Mouse (Mus musculus): ENCODE data around the gene Fam129a.
A peak's percentile ranks its signal among the peaks of the same experiment; 100 is the strongest.

Gene Fam129a

DNA sequence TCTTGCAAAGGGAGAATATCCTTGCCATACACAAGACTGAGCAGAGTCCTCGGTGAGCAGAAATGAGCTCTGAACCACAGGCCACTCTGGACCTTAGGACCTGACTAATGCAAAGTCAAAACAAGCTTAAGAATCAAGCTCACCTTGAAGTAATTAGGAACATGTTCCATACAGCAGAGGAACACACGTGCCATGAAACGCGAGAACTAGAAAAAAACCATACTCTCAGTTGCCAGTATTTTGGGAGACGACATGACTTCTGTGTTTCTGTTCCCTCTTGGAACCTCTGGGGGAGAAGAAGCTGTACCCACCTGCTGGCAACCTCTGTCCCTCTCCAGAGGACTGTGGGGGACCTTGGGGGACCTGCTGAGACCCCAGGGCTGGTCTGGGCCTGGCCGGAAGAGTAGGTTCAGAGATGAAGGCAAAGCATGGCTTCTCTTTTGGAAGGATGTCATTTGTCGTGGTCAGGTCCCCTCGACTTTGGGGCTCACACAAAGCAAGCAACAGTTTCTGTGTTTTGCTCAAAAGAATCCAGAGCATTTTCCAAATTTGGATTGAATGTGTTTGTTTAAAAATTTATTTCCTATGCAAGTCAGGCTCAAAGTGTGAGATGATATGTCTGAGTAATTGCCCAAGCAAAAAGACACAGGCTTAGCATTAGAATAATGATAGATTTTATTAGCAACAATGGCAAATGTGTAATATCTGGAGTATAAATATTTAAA lies 12.6 kb downstream of the Fam129a start:
- no peak for DNase-seq (ENCODE audit: inconsistent age in 2 of 2, low spot score in 1 of 2)

DNA sequence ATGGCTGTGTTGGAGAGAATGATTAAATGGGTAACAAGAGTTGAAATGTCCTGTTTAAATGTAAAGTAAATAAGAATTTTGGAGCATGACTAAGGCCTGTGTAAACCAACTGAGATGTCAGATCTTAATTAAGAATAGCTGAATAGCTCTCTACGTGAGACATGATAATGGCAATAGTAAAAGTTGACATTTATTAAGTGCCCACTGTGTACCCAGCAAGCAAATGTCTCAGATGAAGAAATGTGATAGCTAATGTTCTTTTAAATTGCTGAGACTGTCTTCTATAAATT lies 13.1 kb downstream of the Fam129a start:
- DNase-seq (ENCODE audit: inconsistent age in 2 of 2, low spot score in 1 of 2): no peak

GRCm38 (mm10) chr1:151584565-151585216 lies 13.7 kb downstream of the Fam129a start:
- DNase-seq (ENCODE audit: inconsistent age in 2 of 2, low spot score in 1 of 2): no peak

GRCm38 (mm10) chr1:151585647-151586046 lies 14.7 kb downstream of the Fam129a start:
- DNase-seq (ENCODE audit: inconsistent age in 2 of 2, low spot score in 1 of 2): no peak

DNA sequence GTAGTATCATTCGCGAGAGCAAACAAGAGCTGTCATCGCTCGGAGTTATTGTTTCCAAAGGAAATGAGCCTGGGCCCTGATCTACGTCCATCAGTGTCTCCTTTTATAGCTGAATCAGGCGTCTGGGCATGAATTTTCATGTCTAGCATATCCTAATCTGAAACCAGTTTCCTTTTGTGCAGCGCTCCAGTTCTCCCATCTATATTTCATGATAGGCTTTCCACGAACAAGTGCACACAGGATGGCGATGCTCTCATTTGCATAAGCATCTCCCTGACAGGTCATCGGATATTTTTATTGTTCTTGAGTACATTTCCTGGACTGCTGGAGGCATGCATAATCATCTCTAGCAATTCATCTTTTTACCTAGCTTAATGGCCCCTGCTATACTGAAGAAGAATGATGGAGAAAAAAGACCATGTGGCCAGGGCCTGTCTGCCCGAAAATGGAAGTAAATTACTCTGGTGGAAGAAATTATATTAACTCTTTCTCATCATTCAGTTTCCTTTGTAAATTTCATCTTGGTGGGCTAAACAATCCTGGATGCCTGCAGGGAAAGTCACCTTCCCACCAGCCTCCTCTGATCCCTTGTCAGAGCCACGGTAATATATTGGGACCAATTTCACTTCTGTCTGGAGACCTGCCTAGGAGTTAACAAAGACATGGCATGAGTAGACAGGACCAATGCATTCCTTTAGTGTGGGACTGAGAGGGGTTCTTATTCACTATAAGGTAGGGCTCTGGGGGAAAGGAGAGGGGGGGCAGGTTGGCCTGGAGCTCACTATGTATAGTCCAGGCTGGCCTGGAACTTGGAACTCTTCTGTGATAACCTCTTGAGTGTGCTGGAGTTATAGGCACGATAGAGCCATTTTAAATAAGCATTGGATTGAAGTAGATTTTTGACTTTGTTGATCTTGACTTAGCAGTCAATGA lies 21.4 kb downstream of the Fam129a start:
- DNase-seq (ENCODE audit: inconsistent age in 2 of 2, low spot score in 1 of 2): no peak

- no peak for DNase-seq (ENCODE audit: inconsistent age in 2 of 2, low spot score in 1 of 2)
These were observed 23.9 kb downstream of the Fam129a start for GRCm38 (mm10) chr1:151594906-151595305.

- no peak for DNase-seq (ENCODE audit: inconsistent age in 2 of 2, low spot score in 1 of 2)
These were observed 24.8 kb downstream of the Fam129a start for GRCm38 (mm10) chr1:151595600-151596299.

DNA sequence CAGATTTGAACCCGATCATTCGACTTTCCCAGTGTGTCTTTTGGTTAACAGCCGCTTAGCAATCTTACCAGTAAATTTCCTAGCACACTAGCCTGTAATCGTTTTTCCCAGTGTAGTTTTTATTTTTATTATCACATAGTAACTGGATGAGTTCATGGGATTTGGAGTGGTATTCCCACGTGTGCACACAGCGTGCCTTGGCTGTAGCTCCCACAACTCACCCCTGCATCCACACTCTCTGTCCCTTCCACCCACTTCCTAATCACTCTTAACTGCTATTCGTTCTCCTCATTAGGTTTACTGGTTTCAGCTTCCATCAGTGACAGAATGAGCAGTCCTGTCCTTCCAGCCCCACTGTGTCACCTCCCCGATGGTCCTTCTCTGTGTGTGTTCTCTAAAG lies 25.6 kb downstream of the Fam129a start:
- DNase-seq (ENCODE audit: inconsistent age in 2 of 2, low spot score in 1 of 2): no peak

DNA sequence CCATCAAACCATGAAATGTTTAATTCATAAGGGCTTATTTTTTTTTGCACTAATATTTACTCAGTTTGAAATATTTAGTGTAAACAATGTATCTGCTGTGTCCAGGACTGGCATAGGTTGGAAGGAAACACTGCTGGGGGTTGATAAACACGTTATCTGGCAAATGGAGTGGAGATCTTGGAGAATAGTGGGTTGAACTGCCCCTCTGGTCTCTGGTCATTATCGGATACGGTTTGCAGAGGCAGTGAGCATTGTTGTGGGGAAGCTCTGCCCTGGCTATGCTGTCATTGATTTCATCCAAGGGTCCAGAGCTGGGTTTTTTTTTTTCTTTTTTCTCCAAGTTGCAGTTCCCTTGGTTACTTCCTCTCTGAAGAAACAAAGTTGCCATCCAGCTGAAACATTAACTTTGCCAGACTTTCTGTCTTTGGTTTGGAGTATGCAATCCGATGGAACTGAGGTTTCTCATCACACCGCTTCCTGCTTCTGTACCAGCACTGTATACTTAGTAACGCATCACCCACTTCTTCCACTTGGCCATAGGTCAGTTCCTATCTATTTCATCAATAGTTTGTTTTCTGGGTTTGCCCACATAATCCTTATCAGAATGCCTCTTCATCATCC lies 26.8 kb downstream of the Fam129a start:
- no peak for DNase-seq (ENCODE audit: inconsistent age in 2 of 2, low spot score in 1 of 2)

DNA sequence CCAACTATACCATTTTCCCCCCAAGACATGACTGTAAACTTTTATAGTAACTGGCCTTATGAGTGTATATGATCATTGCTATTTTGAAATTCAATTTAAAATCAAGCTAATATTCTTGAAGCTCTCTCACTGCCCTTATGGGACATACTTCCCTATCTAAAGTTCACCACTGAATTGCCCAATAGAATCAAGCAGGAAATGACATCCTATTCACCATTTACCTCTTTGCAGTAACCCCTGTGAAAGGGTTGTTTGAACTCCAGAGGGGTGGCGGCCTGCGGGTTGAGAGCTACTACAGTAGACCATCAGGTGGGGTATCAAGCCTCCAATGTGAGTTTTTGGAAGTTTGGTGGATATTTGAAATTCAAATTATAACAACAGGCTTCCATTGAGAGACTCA lies 27.9 kb downstream of the Fam129a start:
- DNase-seq (ENCODE audit: inconsistent age in 2 of 2, low spot score in 1 of 2): no peak

DNA sequence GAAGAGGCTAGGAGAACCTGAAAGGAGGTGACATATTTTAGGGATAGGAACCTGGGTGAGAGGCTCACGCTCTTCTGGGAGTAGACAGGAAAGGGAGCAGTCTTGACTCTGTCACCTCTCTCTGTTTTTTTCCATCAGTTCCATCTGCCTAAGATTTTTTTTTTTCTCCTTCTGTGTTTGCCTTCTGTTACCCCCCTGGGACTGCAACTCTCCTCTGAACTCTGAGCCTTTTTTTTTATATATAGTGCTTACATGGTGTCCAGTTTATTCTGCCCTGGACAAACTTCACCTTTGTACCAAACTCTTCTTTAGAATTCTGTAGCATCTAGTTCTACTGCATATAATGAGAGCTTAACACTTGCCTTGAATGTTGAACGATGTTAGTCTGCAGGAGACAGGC lies 33.3 kb downstream of the Fam129a start:
- DNase-seq (ENCODE audit: inconsistent age in 2 of 2, low spot score in 1 of 2): no peak

GRCm38 (mm10) chr1:151607957-151608356 lies 37.0 kb downstream of the Fam129a start:
- DNase-seq (ENCODE audit: inconsistent age in 2 of 2, low spot score in 1 of 2): peak; percentile 75 to 87

DNA sequence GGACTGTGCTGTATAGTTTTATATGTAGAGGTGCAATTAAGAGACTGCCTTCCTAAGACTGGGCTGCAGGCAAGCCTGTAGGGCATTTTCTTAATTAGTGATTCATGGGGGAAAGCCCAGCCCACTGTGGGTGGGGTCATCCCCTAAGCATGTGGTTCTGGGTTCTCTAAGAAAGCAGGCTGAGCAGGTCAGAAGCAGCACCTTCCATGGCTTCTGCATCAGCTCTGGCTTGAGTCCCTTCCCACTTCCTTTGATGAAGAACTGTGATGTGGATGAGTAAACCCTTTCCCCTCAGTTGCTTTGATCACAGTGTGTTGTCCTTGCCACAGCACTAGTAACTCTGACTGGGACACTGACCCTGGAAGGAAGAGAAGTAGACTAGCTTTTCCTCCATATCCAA lies 39.6 kb downstream of the Fam129a start:
- DNase-seq (ENCODE audit: inconsistent age in 2 of 2, low spot score in 1 of 2): peak; percentile 45 to 78

GRCm38 (mm10) chr1:151614320-151614935 lies 43.4 kb downstream of the Fam129a start:
- DNase-seq (ENCODE audit: inconsistent age in 2 of 2, low spot score in 1 of 2): no peak

- DNase-seq (ENCODE audit: inconsistent age in 2 of 2, low spot score in 1 of 2): no peak
These were observed 44.6 kb downstream of the Fam129a start for GRCm38 (mm10) chr1:151615625-151616024.

- peak; percentile 82 to 88 for DNase-seq (ENCODE audit: inconsistent age in 2 of 2, low spot score in 1 of 2)
These were observed 45.7 kb downstream of the Fam129a start for GRCm38 (mm10) chr1:151616555-151617205.

- no peak for DNase-seq (ENCODE audit: inconsistent age in 2 of 2, low spot score in 1 of 2)
These were observed 47.3 kb downstream of the Fam129a start for GRCm38 (mm10) chr1:151618251-151618650.

GRCm38 (mm10) chr1:151619281-151619711 lies 48.3 kb downstream of the Fam129a start:
- peak; percentile 67 to 83 for DNase-seq (ENCODE audit: inconsistent age in 2 of 2, low spot score in 1 of 2)

DNA sequence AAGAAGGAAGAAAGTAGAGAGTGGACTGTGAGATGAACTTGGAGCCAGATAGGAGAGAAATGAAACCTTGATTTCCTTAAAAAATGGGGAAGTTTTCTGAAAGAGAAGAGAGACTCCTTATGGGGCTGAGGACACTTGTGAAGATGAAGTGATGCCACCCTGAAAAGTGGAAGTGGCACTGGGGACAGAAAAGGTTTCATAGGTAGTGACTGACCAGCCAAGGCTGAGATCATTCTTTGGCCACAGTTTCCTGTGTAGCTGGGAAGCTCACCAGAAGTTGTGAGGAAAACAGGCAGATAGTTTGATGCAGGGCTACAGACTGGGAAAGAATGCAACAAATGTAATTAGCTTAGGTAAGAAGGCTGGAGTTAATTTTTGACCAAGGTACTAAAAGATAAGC lies 49.7 kb downstream of the Fam129a start:
- DNase-seq (ENCODE audit: inconsistent age in 2 of 2, low spot score in 1 of 2): no peak
